In the genomic region with DNA sequence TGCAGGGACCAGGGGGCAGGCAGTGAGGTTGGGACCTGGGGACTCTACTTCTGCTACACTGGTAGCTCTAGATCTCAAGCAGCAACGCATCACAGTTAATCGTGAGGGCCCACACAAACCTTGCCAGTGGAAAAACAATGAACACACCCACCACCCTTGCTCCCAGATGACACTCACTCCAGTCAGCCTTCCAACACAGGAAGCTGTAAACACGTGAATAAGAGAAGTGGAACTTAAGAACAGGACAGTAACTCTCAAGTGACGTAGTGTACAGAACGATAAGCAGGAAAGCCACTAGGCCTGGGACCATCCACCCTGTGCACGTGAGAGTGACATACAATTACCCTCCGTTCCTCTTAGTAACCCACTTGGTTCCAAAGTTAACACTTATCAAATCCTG, we compare ENCODE assay signal across 23 mouse cellular contexts. TPM values are rescaled to one million over a fixed set of nuclear protein-coding genes. Genes with fewer than 3 reads are reported as not detected.
DNase-seq lines count a peak whose midpoint lies in the region; ATAC-seq and TF ChIP-seq lines count a peak whose summit lies in the region.
"Had no signal": no experiment of that assay in that cellular context is flagged by ENCODE, and none has a peak within 500 bp of the region (broad histone marks: within the 10 kb centered on the region; RNA-seq: fewer than 3 reads in every experiment).

No protein-coding gene starts in this region.

- no peaks in the 10 kb centered on the region for H3K27me3 ChIP-seq in heart, embryonic 16.5 days (ENCODE audit: control insufficient read depth, insufficient read depth, low read length)
- no peaks in the 10 kb centered on the region for H3K27me3 ChIP-seq in thymus, adult 2 months (ENCODE audit: control insufficient read depth, insufficient read depth, low read length)
- H3K27me3 ChIP-seq: hindbrain, embryonic 13.5 days; liver, embryonic 13.5 days; lung, embryonic 15.5 days had no signal

- ATAC-seq in heart, embryonic 16.5 days (replicated peaks; ENCODE audit: extremely low read depth, insufficient read depth, low FRiP score): no peak
- ATAC-seq: forebrain, embryonic 16.5 days; inflammation-experienced regulatory T-cells, adult 6 months; midbrain, embryonic 16.5 days had no signal

- no peak for TF ChIP-seq POLR2A in thymus, adult 2 months (IDR thresholded peaks at IDR 0.05; ENCODE audit: control insufficient read depth, extremely low read depth, insufficient read depth, low read length, poor library complexity)

- no peak overlapping the region for H3K4me3 ChIP-seq in gastrocnemius, adult 2 months
- no peak overlapping the region for H3K4me3 ChIP-seq in heart, embryonic 16.5 days (ENCODE audit: low read length)
- H3K4me3 ChIP-seq in thymus, adult 2 months (ENCODE audit: control insufficient read depth, insufficient read depth, low read length): no peak overlapping the region
- H3K4me3 ChIP-seq: hindbrain, embryonic 13.5 days; limb, embryonic 10.5 days; liver, embryonic 13.5 days; lung, embryonic 15.5 days had no signal

- H3K9ac ChIP-seq in heart, embryonic 16.5 days (ENCODE audit: low read length): no peak overlapping the region
- H3K9ac ChIP-seq: hindbrain, embryonic 13.5 days; liver, embryonic 13.5 days; lung, embryonic 15.5 days had no signal

- no peak overlapping the region for H3K4me2 ChIP-seq in heart, embryonic 16.5 days (ENCODE audit: low read depth, low read length)
- H3K4me2 ChIP-seq: hindbrain, embryonic 13.5 days; liver, embryonic 13.5 days; lung, embryonic 15.5 days had no signal

- no peak for TF ChIP-seq CTCF in gastrocnemius, adult 2 months (IDR thresholded peaks at IDR 0.05)
- TF ChIP-seq CTCF in thymus, adult 2 months (IDR thresholded peaks at IDR 0.05; ENCODE audit: borderline replicate concordance, control insufficient read depth, extremely low read depth, insufficient read depth, low read length, poor library complexity): no peak

- WGBS in heart, embryonic 16.5 days: 38% methylated on average over 7 of the region's 7 CpGs
- WGBS in thymus, adult 2 months: 84% methylated on average over 7 of the region's 7 CpGs

- peaks cover 9% of the 10 kb centered on the region for H3K4me1 ChIP-seq in heart, embryonic 16.5 days (ENCODE audit: control insufficient read depth, insufficient read depth, low read length)
- H3K4me1 ChIP-seq in thymus, adult 2 months (replicated peaks; ENCODE audit: control insufficient read depth, insufficient read depth, low read length): peaks cover 14% of the 10 kb centered on the region
- H3K4me1 ChIP-seq: hindbrain, embryonic 13.5 days; lung, embryonic 15.5 days had no signal

- no peaks in the 10 kb centered on the region for H3K9me3 ChIP-seq in heart, embryonic 16.5 days (replicated peaks; ENCODE audit: control insufficient read depth, low read length)
- H3K9me3 ChIP-seq: hindbrain, embryonic 13.5 days; limb, embryonic 10.5 days; liver, embryonic 13.5 days; lung, embryonic 15.5 days had no signal

- intact Hi-C loops in gastrocnemius, adult 2 months (cut with DNase I): no loop called here
- intact Hi-C loops in heart, postnatal 25 days (cut with DNase I): no loop called here

- H3K36me3 ChIP-seq in heart, embryonic 16.5 days (ENCODE audit: control insufficient read depth, insufficient read depth): peaks cover 9% of the 10 kb centered on the region; the same call in 1 of the 2 replicates
- peaks cover 11% of the 10 kb centered on the region; the same call in 1 of the 2 replicates for H3K36me3 ChIP-seq in thymus, adult 2 months (ENCODE audit: control insufficient read depth, insufficient read depth, low read length)
- H3K36me3 ChIP-seq: hindbrain, embryonic 13.5 days; liver, embryonic 13.5 days; lung, embryonic 15.5 days had no signal

- no peak for DNase-seq in gastrocnemius, adult 2 months
- no peak for DNase-seq in gastrocnemius, adult 18-20 months (ENCODE audit: low spot score)
- DNase-seq in heart, postnatal 25 days (ENCODE audit: low spot score): no peak
- no peak for DNase-seq in thymus, adult 2 months
- DNase-seq in thymus, postnatal 10 days (ENCODE audit: low spot score in 2 of 2): no peak
- DNase-seq in layer of hippocampus, adult 18-20 months (ENCODE audit: low spot score in 2 of 2): no peak
- no peak for DNase-seq in embryo, embryonic 10.5 days (ENCODE audit: low spot score)
- DNase-seq: adrenal gland, postnatal 10 days; cerebellum, adult 11 months; cerebellum, postnatal 10 days; embryo, embryonic 11 days; kidney, adult 2 months; kidney, postnatal 36 days; layer of hippocampus, adult 9-11 months; liver, embryonic 13.5 days; right cerebral cortex, postnatal 4 days had no signal

- peak overlapping the region; percentile 24; the same call in 1 of the 2 replicates for H3K27ac ChIP-seq in gastrocnemius, adult 2 months
- H3K27ac ChIP-seq in heart, embryonic 16.5 days (ENCODE audit: low read length): peak overlapping the region; percentile 33
- H3K27ac ChIP-seq in thymus, adult 2 months (ENCODE audit: control insufficient read depth, insufficient read depth, low read length): peak overlapping the region; percentile 32; the same call in 1 of the 2 replicates
- H3K27ac ChIP-seq: hindbrain, embryonic 13.5 days; limb, embryonic 10.5 days; liver, embryonic 13.5 days; lung, embryonic 15.5 days had no signal

RNA-seq across cellular contexts. Expression of gene Dnajc15, which starts 25.1 kb away (rescaled TPM):
- total RNA-seq in gastrocnemius, adult 2 months (2021): 100 to 1,000 TPM; 123 to 152 TPM
- 100 to 1,000 TPM; 126 to 141 TPM for total RNA-seq in gastrocnemius, adult 18-20 months (2021)
- 157 and 166 TPM in 2 replicates for polyA plus RNA-seq in heart, embryonic 16.5 days (2015; fragmentation: Nextera tagmentation; extraction: Ambion mirVana)
- total RNA-seq in heart, postnatal 25 days (2021): 100 to 1,000 TPM; 277 to 290 TPM
- 12.3 and 21.6 TPM in 2 replicates for polyA plus RNA-seq in thymus, adult 2 months (2012; rRNA removed)
- total RNA-seq in layer of hippocampus, adult 18-20 months (2021): 10 to 100 TPM; 64.5 to 70.3 TPM

RNA-seq across cellular contexts. Expression of gene Epsti1, which starts 54.2 kb away (rescaled TPM):
- total RNA-seq in gastrocnemius, adult 2 months (2021): under 1 TPM in 1 of 2 experiments, not detected in 1; 0.22 TPM
- total RNA-seq in gastrocnemius, adult 18-20 months (2021): under 1 TPM; 0.16 to 0.26 TPM
- 2.6 and 6.4 TPM in 2 replicates for polyA plus RNA-seq in heart, embryonic 16.5 days (2015; fragmentation: Nextera tagmentation; extraction: Ambion mirVana)
- under 1 TPM; 0.52 to 0.81 TPM for total RNA-seq in heart, postnatal 25 days (2021)
- polyA plus RNA-seq in thymus, adult 2 months (2012; rRNA removed): 48.6 and 64.6 TPM in 2 replicates
- under 1 TPM; 0.51 to 0.54 TPM for total RNA-seq in layer of hippocampus, adult 18-20 months (2021)
- polyA plus RNA-seq: midbrain, embryonic 16.5 days had no signal
